Mouse (Mus musculus): Measurements from ENCODE around the gene Cxcl17. TPM values are rescaled to one million over a fixed set of nuclear protein-coding genes. Genes with fewer than 3 reads are reported as not detected.

Cxcl17 gene
- total and polyA plus RNA-seq, 3 experiments: not detected

DNA sequence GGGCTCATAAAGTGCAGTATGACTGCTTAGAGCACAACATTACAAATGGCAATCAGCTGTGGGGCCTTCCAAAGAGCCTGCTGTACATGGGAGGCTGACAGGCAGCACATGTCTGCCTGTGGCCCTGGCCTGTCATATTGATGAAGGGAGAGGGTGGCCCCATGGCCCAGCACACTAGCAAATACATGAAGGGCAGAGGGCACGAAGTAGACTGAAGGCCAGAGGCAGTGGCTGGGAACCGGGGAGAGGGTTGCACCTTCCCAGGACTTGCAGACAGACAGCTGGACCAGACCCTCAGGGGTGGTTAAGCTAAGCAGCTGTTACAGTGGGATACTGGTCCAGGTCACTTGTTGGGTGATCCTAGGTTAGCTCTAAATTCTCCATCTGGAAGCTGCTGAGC lies 21.7 kb downstream of the Cxcl17 start:
- H3K27ac ChIP-seq (ENCODE audit: insufficient read depth, low read depth): no peak overlapping the region
- H3K9me3 ChIP-seq (replicated peaks; ENCODE audit: low read length): no peaks in the 10 kb centered on the region
- DNase-seq (ENCODE audit: extremely low read depth): no peak
- H3K4me2 ChIP-seq (ENCODE audit: insufficient read depth, low read depth, poor library complexity, severe bottlenecking): no peak overlapping the region
- dilution Hi-C loops (cut with MboI; ENCODE audit: extremely low pct_ligation_motif_present, extremely low pct_unique_long_range_greater_than_20kb, low sequenced_read_pairs): no loop called here
- H3K9ac ChIP-seq (ENCODE audit: insufficient read depth, low read depth): no peak overlapping the region
- H3K27me3 ChIP-seq (replicated peaks): no peaks in the 10 kb centered on the region
- peaks cover 9 to 31% of the 10 kb centered on the region in 2 experiments for H3K36me3 ChIP-seq (replicated peaks in 1 of 2; ENCODE audit: control insufficient read depth in 1 of 2, insufficient read depth in 1 of 2, low read length in 1 of 2)
- TF ChIP-seq MEF2A (IDR thresholded peaks at IDR 0.05; ENCODE audit: borderline replicate concordance, low read depth, low read length) (no peak), TBP (conservative IDR thresholded peaks at IDR 0.05; ENCODE audit: low read depth, low read length) (no peak), JUN (IDR thresholded peaks at IDR 0.05; ENCODE audit: insufficient read depth, low read depth, low read length) (no peak), RAD21 (IDR thresholded peaks at IDR 0.05; ENCODE audit: low read depth, low read length) (no peak), GABPA (IDR thresholded peaks at IDR 0.05; ENCODE audit: insufficient replicate concordance, low read depth, low read length) (no peak), POLR2AphosphoS2 (IDR thresholded peaks at IDR 0.05; ENCODE audit: low read depth, low read length) (no peak), IRF4 (IDR thresholded peaks at IDR 0.05; ENCODE audit: low read depth, low read length) (no peak), MAZ (IDR thresholded peaks at IDR 0.05; ENCODE audit: low read depth, low read length) (no peak), TCF12 (IDR thresholded peaks at IDR 0.05; ENCODE audit: low read depth, low read length) (no peak), CHD1 (IDR thresholded peaks at IDR 0.05; ENCODE audit: low read depth, low read length) (no peak), ZNF384 (IDR thresholded peaks at IDR 0.05; ENCODE audit: low read depth, low read length) (no peak), ZMIZ1 (IDR thresholded peaks at IDR 0.05; ENCODE audit: low read depth, low read length) (no peak), ZKSCAN1 (IDR thresholded peaks at IDR 0.05; ENCODE audit: borderline replicate concordance, low read depth, low read length) (no peak), UBTF (IDR thresholded peaks at IDR 0.05; ENCODE audit: low read depth, low read length) (no peak), POLR2A (IDR thresholded peaks at IDR 0.05; ENCODE audit: low read depth, low read length) (no peak), EP300 (IDR thresholded peaks at IDR 0.05; ENCODE audit: low read length) (no peak)
- no peak overlapping the region for H3K4me3 ChIP-seq (replicated peaks in 1 of 3; ENCODE audit: low read depth in 2 of 3, low read length in 2 of 3, poor library complexity in 1 of 3)
- H3K4me1 ChIP-seq (ENCODE audit: control insufficient read depth in 1 of 2, insufficient read depth in 2 of 2): peaks cover 11 to 28% of the 10 kb centered on the region in 2 experiments; a peak in 3 of 4 replicates
- no peaks in the 10 kb centered on the region for H3K79me2 ChIP-seq (replicated peaks; ENCODE audit: control insufficient read depth, extremely low read depth, insufficient read depth, poor library complexity, severe bottlenecking)
- in situ Hi-C loops (cut with MboI; ENCODE audit: low pct_ligation_motif_present, low pct_unique_long_range_greater_than_20kb, low sequenced_read_pairs): no loop called here

- Histone ChIP-seq H3K4me1 (ENCODE audit: control insufficient read depth in 1 of 2, insufficient read depth in 2 of 2) (peaks cover 18 to 36% of the 10 kb centered on the region in 2 experiments), H3K9me3 (replicated peaks; ENCODE audit: low read length) (no peaks in the 10 kb centered on the region), H3K27ac (ENCODE audit: insufficient read depth, low read depth) (no peak overlapping the region), H3K9ac (ENCODE audit: insufficient read depth, low read depth) (no peak overlapping the region), H3K4me2 (ENCODE audit: insufficient read depth, low read depth, poor library complexity, severe bottlenecking) (no peak overlapping the region), H3K4me3 (replicated peaks in 1 of 3; ENCODE audit: low read depth in 2 of 3, low read length in 2 of 3, poor library complexity in 1 of 3) (no peak overlapping the region), H3K36me3 (replicated peaks in 1 of 2; ENCODE audit: control insufficient read depth in 1 of 2, insufficient read depth in 1 of 2, low read length in 1 of 2) (peaks cover 9 to 33% of the 10 kb centered on the region in 2 experiments), H3K79me2 (replicated peaks; ENCODE audit: control insufficient read depth, extremely low read depth, insufficient read depth, poor library complexity, severe bottlenecking) (no peaks in the 10 kb centered on the region), H3K27me3 (replicated peaks) (no peaks in the 10 kb centered on the region)
- dilution Hi-C loops (cut with MboI; ENCODE audit: extremely low pct_ligation_motif_present, extremely low pct_unique_long_range_greater_than_20kb, low sequenced_read_pairs): no loop called here
- no peak for TF ChIP-seq RCOR1 (conservative IDR thresholded peaks at IDR 0.05; ENCODE audit: low read depth, low read length)
- TF ChIP-seq MAX (IDR thresholded peaks at IDR 0.05; ENCODE audit: low read length): no peak
- no peak for TF ChIP-seq SIN3A (IDR thresholded peaks at IDR 0.05; ENCODE audit: low read length)
- TF ChIP-seq MEF2A (IDR thresholded peaks at IDR 0.05; ENCODE audit: borderline replicate concordance, low read depth, low read length): no peak
- no peak for TF ChIP-seq E2F4 (IDR thresholded peaks at IDR 0.05; ENCODE audit: insufficient replicate concordance, low read depth, low read length)
- TF ChIP-seq MAZ (IDR thresholded peaks at IDR 0.05; ENCODE audit: low read depth, low read length): no peak
- no peak for TF ChIP-seq IRF4 (IDR thresholded peaks at IDR 0.05; ENCODE audit: low read depth, low read length)
- TF ChIP-seq POLR2AphosphoS2 (IDR thresholded peaks at IDR 0.05; ENCODE audit: low read depth, low read length): no peak
- TF ChIP-seq CTCF (conservative IDR thresholded peaks at IDR 0.05 in 1 of 2, IDR thresholded peaks at IDR 0.05 in 1 of 2; ENCODE audit: low read depth in 2 of 2, low read length in 2 of 2): no peak
- no peak for TF ChIP-seq JUND (conservative IDR thresholded peaks at IDR 0.05; ENCODE audit: low read depth, low read length)
- no peak for TF ChIP-seq ETS1 (conservative IDR thresholded peaks at IDR 0.05; ENCODE audit: low read depth, low read length)
- no peak for TF ChIP-seq NELFE (IDR thresholded peaks at IDR 0.05; ENCODE audit: low read depth, low read length)
- no peak for TF ChIP-seq PAX5 (IDR thresholded peaks at IDR 0.05; ENCODE audit: low read length)
- no peak for TF ChIP-seq CHD1 (IDR thresholded peaks at IDR 0.05; ENCODE audit: low read depth, low read length)
- in situ Hi-C loops (cut with MboI; ENCODE audit: low pct_ligation_motif_present, low pct_unique_long_range_greater_than_20kb, low sequenced_read_pairs): no loop called here
- DNase-seq (ENCODE audit: extremely low read depth): no peak
Observed at GRCm38 (mm10) chr7:25390054-25390770, 22.5 kb downstream of the Cxcl17 start.

Measured in CH12.LX (cell line).